Mouse (Mus musculus) heart, embryonic 12.5 days (tissue): Measurements from ENCODE around the gene Sdr39u1. TPM values are rescaled to one million over a fixed set of nuclear protein-coding genes. Genes with fewer than 3 reads are reported as not detected.
A peak's percentile ranks its signal among the peaks of the same experiment; 100 is the strongest.

Experiments used
- ATAC-seq: fragments of 200-750 bp; cut with Nextera tagmentation; 2 replicates; pipeline ENCODE4 v1.8.0; 2017; ENCODE audit warnings: moderate TSS enrichment, moderate library complexity; ENCODE audit not compliant: insufficient number of reproducible peaks, low FRiP score
- H3K27ac ChIP-seq: fragments of 300-500 bp; sonication (generic); 2 replicates; pipeline ENCODE4 v1.5.1; 2016; ENCODE audit warnings: mild to moderate bottlenecking, moderate library complexity; ENCODE audit not compliant: poor library complexity, severe bottlenecking
- H3K27me3 ChIP-seq: fragments of 300-500 bp; sonication (generic); replicated peaks from 2 replicates; pipeline ENCODE4 v1.6.1; 2016; ENCODE audit warnings: mild to moderate bottlenecking, moderate library complexity
- H3K36me3 ChIP-seq: fragments of 300-500 bp; sonication (generic); 2 replicates; pipeline ENCODE4 v1.6.1; 2016; ENCODE audit warnings: mild to moderate bottlenecking, moderate library complexity
- H3K4me1 ChIP-seq: fragments of 300-500 bp; sonication (generic); replicated peaks from 2 replicates; pipeline ENCODE4 v1.6.1; 2016; ENCODE audit warnings: mild to moderate bottlenecking
- H3K4me2 ChIP-seq: fragments of 300-500 bp; sonication (generic); 2 replicates; pipeline ENCODE4 v1.6.1; 2016; ENCODE audit warnings: mild to moderate bottlenecking, moderate library complexity
- H3K4me3 ChIP-seq: fragments of 300-500 bp; sonication (generic); 2 replicates; pipeline ENCODE4 v1.5.1; 2016; ENCODE audit warnings: mild to moderate bottlenecking
- H3K9ac ChIP-seq: fragments of 300-500 bp; sonication (generic); 2 replicates; pipeline ENCODE4 v1.6.1; 2016; ENCODE audit warnings: mild to moderate bottlenecking, moderate library complexity
- H3K9me3 ChIP-seq: fragments of 300-500 bp; sonication (generic); replicated peaks from 2 replicates; pipeline ENCODE4 v1.6.1; 2016; ENCODE audit warnings: mild to moderate bottlenecking, moderate library complexity
- WGBS: fragments of 180-500 bp; shearing (Covaris S2); methylation state at CpG from one replicate; pipeline ENCODE4 v1.1.7; 2016; 5-methylcytosine and 5-hydroxymethylcytosine counted together
- polyA plus RNA-seq: library from polyadenylated mRNA; unstranded; fragments of >200 nt; fragmentation: Nextera tagmentation; extraction: Ambion mirVana; gene quantifications from 2 replicates; pipeline ENCODE4 v1.2.1, GENCODE M21; 2016

Gene Sdr39u1
- polyA plus RNA-seq, 1 experiment from 2014 or later: 40.4 TPM

GRCm38 (mm10) chr14:55884166-55884565 is 15.9 kb downstream of the Sdr39u1 start, which contains the start of gene Cbln3:
Cbln3 (minus strand) TSS chr14:55884392.
- H3K4me1 ChIP-seq: peaks cover 33% of the 10 kb centered on the region
- 28% methylated on average over 4 of the region's 4 CpGs for WGBS
- peak; percentile 22; the same call in 1 of the 2 replicates for ATAC-seq

GRCm38 (mm10) chr14:55883663-55884062 is 16.4 kb downstream of the Sdr39u1 start:
- H3K4me3 ChIP-seq: no peak overlapping the region
- ATAC-seq: no peak
- H3K9ac ChIP-seq: no peak overlapping the region
- H3K36me3 ChIP-seq: peaks cover 23% of the 10 kb centered on the region
- no peaks in the 10 kb centered on the region for H3K27me3 ChIP-seq
- H3K4me2 ChIP-seq: peak overlapping the region; percentile 93; the same call in 1 of the 2 replicates
- WGBS: 78% methylated on average over 12 of the region's 12 CpGs
- H3K27ac ChIP-seq: peak overlapping the region; percentile 93
- no peaks in the 10 kb centered on the region for H3K9me3 ChIP-seq
- peaks cover 34% of the 10 kb centered on the region for H3K4me1 ChIP-seq

More at GRCm38 (mm10) chr14:55884166-55884565, 15.9 kb downstream of the Sdr39u1 start, which contains the start of gene Cbln3:
- Histone ChIP-seq H3K9ac (peak within 1 kb of the TSS; percentile 87), H3K4me3 (peak within 1 kb of the TSS; percentile 74), H3K27ac (peak within 1 kb of the TSS; percentile 93), H3K9me3 (no peaks in the 10 kb centered on the region), H3K27me3 (no peaks in the 10 kb centered on the region), H3K4me2 (peak within 1 kb of the TSS; percentile 93), H3K36me3 (peaks cover 27% of the 10 kb centered on the region)

- H3K4me3 ChIP-seq: no peak overlapping the region
- H3K4me1 ChIP-seq: peaks cover 36% of the 10 kb centered on the region
- H3K9ac ChIP-seq: no peak overlapping the region
- no peak for ATAC-seq
- no peak overlapping the region for H3K27ac ChIP-seq
- H3K9me3 ChIP-seq: no peaks in the 10 kb centered on the region
- 89% methylated on average over 13 of the region's 13 CpGs for WGBS
- H3K36me3 ChIP-seq: peaks cover 19% of the 10 kb centered on the region
- no peak overlapping the region for H3K4me2 ChIP-seq
- H3K27me3 ChIP-seq: no peaks in the 10 kb centered on the region
Observed at GRCm38 (mm10) chr14:55883149-55883661, 16.9 kb downstream of the Sdr39u1 start.

GRCm38 (mm10) chr14:55882171-55882641 is 17.9 kb downstream of the Sdr39u1 start:
- Histone ChIP-seq H3K27me3 (no peaks in the 10 kb centered on the region), H3K9ac (no peak overlapping the region), H3K4me1 (peaks cover 41% of the 10 kb centered on the region), H3K27ac (no peak overlapping the region), H3K4me3 (no peak overlapping the region), H3K9me3 (no peaks in the 10 kb centered on the region), H3K4me2 (no peak overlapping the region), H3K36me3 (peaks cover 9% of the 10 kb centered on the region)
- ATAC-seq: no peak
- 58% methylated on average over 6 of the region's 6 CpGs for WGBS

- no peak for ATAC-seq
Observed at GRCm38 (mm10) chr14:55880982-55881381, 19.1 kb downstream of the Sdr39u1 start.

GRCm38 (mm10) chr14:55879623-55880022 is 20.5 kb downstream of the Sdr39u1 start:
- Histone ChIP-seq H3K36me3 (no peaks in the 10 kb centered on the region), H3K4me2 (no peak overlapping the region), H3K27me3 (no peaks in the 10 kb centered on the region), H3K9ac (no peak overlapping the region), H3K4me1 (peaks cover 24% of the 10 kb centered on the region), H3K4me3 (no peak overlapping the region), H3K27ac (no peak overlapping the region), H3K9me3 (no peaks in the 10 kb centered on the region)
- no peak for ATAC-seq
- WGBS: 38% methylated on average over 1 of the region's 1 CpGs

More at GRCm38 (mm10) chr14:55880982-55881381, 19.1 kb downstream of the Sdr39u1 start:
- Histone ChIP-seq H3K4me2 (no peak overlapping the region), H3K27me3 (no peaks in the 10 kb centered on the region), H3K27ac (no peak overlapping the region), H3K4me3 (no peak overlapping the region), H3K4me1 (peaks cover 29% of the 10 kb centered on the region), H3K36me3 (no peaks in the 10 kb centered on the region), H3K9me3 (no peaks in the 10 kb centered on the region), H3K9ac (no peak overlapping the region)
- 61% methylated on average over 8 of the region's 8 CpGs for WGBS

- 16% methylated on average over 7 of the region's 7 CpGs for WGBS
- H3K4me3 ChIP-seq: no peak overlapping the region
- no peak for ATAC-seq
- no peak overlapping the region for H3K27ac ChIP-seq
- H3K4me2 ChIP-seq: peak overlapping the region; percentile 47; the same call in 1 of the 2 replicates
- H3K4me1 ChIP-seq: peaks cover 22% of the 10 kb centered on the region
- H3K9me3 ChIP-seq: no peaks in the 10 kb centered on the region
- H3K36me3 ChIP-seq: no peaks in the 10 kb centered on the region
- H3K27me3 ChIP-seq: no peaks in the 10 kb centered on the region
- no peak overlapping the region for H3K9ac ChIP-seq
Observed at GRCm38 (mm10) chr14:55878316-55878940, 21.7 kb downstream of the Sdr39u1 start.

- Histone ChIP-seq H3K27me3 (no peaks in the 10 kb centered on the region), H3K4me2 (peak overlapping the region; percentile 47), H3K9me3 (no peaks in the 10 kb centered on the region), H3K4me3 (no peak overlapping the region), H3K9ac (0 out of 2 replicates have a peak overlapping the region, but pooled peaks have one; percentile 23), H3K27ac (no peak overlapping the region), H3K36me3 (peaks cover 5% of the 10 kb centered on the region), H3K4me1 (peaks cover 28% of the 10 kb centered on the region)
- 11% methylated on average over 14 of the region's 14 CpGs for WGBS
- no peak for ATAC-seq
Observed at GRCm38 (mm10) chr14:55877469-55878315, 22.4 kb downstream of the Sdr39u1 start.

GRCm38 (mm10) chr14:55873714-55874683 is 26.1 kb downstream of the Sdr39u1 start:
- peak overlapping the region; percentile 57 for H3K4me2 ChIP-seq
- peak overlapping the region; percentile 24; the same call in 1 of the 2 replicates for H3K4me3 ChIP-seq
- no peaks in the 10 kb centered on the region for H3K27me3 ChIP-seq
- peak overlapping the region; percentile 40 for H3K27ac ChIP-seq
- 12% methylated on average over 30 of the region's 30 CpGs for WGBS
- H3K4me1 ChIP-seq: peaks cover 30% of the 10 kb centered on the region
- no peaks in the 10 kb centered on the region for H3K9me3 ChIP-seq
- H3K9ac ChIP-seq: peak overlapping the region; percentile 46; the same call in 1 of the 2 replicates
- peak; percentile 54; the same call in 1 of the 2 replicates for ATAC-seq
- H3K36me3 ChIP-seq: peaks cover 42% of the 10 kb centered on the region

- Histone ChIP-seq H3K27ac (0 out of 2 replicates have a peak overlapping the region, but pooled peaks have one; percentile 40), H3K9me3 (no peaks in the 10 kb centered on the region), H3K4me1 (peaks cover 31% of the 10 kb centered on the region), H3K4me2 (peak overlapping the region; percentile 57), H3K36me3 (peaks cover 50% of the 10 kb centered on the region), H3K4me3 (no peak overlapping the region), H3K9ac (peak overlapping the region; percentile 46; the same call in 1 of the 2 replicates), H3K27me3 (no peaks in the 10 kb centered on the region)
- 74% methylated on average over 8 of the region's 8 CpGs for WGBS
- ATAC-seq: no peak
Observed at GRCm38 (mm10) chr14:55873242-55873713, 26.8 kb downstream of the Sdr39u1 start.
